Mouse (Mus musculus) fat pad, adult 2 months (tissue): ENCODE measurements around the gene Gab2.
"Not testable (repeated sequence)": the region's sequence is repeated elsewhere in the genome, so short reads cannot be mapped to it uniquely, and the experiment has no call there.

Experiments used
- DNase-seq: peaks from one replicate; pipeline ENCODE4 v3.0.0-alpha.2; 2011; ENCODE audit warnings: low read depth, low spot score; ENCODE audit errors: extremely low read depth

Gene Gab2

GRCm38 (mm10) chr7:97128949-97129348, 47.6 kb downstream of the Gab2 start:
- no peak for DNase-seq

- no peak for DNase-seq
Measured at GRCm38 (mm10) chr7:97136453-97136852, 55.1 kb downstream of the Gab2 start.

GRCm38 (mm10) chr7:97151082-97151813, 69.9 kb downstream of the Gab2 start:
- no peak for DNase-seq

- no peak for DNase-seq
Measured at GRCm38 (mm10) chr7:97154756-97155487, 73.5 kb downstream of the Gab2 start.

- DNase-seq = no peak
Measured at GRCm38 (mm10) chr7:97164261-97164660, 82.9 kb downstream of the Gab2 start.

GRCm38 (mm10) chr7:97171089-97171488, 89.7 kb downstream of the Gab2 start:
- DNase-seq = no peak

GRCm38 (mm10) chr7:97171719-97172118, 90.3 kb downstream of the Gab2 start:
- DNase-seq = no peak

GRCm38 (mm10) chr7:97172126-97172525, 90.7 kb downstream of the Gab2 start:
- no peak for DNase-seq

GRCm38 (mm10) chr7:97181931-97182330, 100.5 kb downstream of the Gab2 start:
- no peak for DNase-seq

GRCm38 (mm10) chr7:97183426-97183825, 102.0 kb downstream of the Gab2 start:
- DNase-seq = no peak

- no peak for DNase-seq
Measured at GRCm38 (mm10) chr7:97184005-97184404, 102.6 kb downstream of the Gab2 start.

GRCm38 (mm10) chr7:97187387-97188081, 106.1 kb downstream of the Gab2 start:
- no peak for DNase-seq

- no peak for DNase-seq
Measured at GRCm38 (mm10) chr7:97189116-97189515, 107.7 kb downstream of the Gab2 start.

- DNase-seq = no peak
Measured at GRCm38 (mm10) chr7:97203907-97204306, 122.5 kb downstream of the Gab2 start.

GRCm38 (mm10) chr7:97208811-97209549, 127.6 kb downstream of the Gab2 start:
- no peak for DNase-seq

- no peak for DNase-seq
Measured at GRCm38 (mm10) chr7:97210064-97210685, 128.8 kb downstream of the Gab2 start.

GRCm38 (mm10) chr7:97211117-97211516, 129.7 kb downstream of the Gab2 start:
- no peak for DNase-seq

- no peak for DNase-seq
Measured at GRCm38 (mm10) chr7:97223836-97224235, 142.4 kb downstream of the Gab2 start.

GRCm38 (mm10) chr7:97245261-97245949, 164.0 kb downstream of the Gab2 start:
- DNase-seq = no peak

- DNase-seq = not testable (repeated sequence)
Measured at GRCm38 (mm10) chr7:97245950-97246578, 164.7 kb downstream of the Gab2 start.
